ENCODE assay signal across 23 mouse cellular contexts in genomic region chrX:35951945-35952344, GRCm38 (mm10).
DNase-seq lines count a peak whose midpoint lies in the region; ATAC-seq and TF ChIP-seq lines count a peak whose summit lies in the region.
"Had no signal": no experiment of that assay in that cellular context is flagged by ENCODE, and none has a peak within 500 bp of the region (broad histone marks: within the 10 kb centered on the region; RNA-seq: fewer than 3 reads in every experiment).

No protein-coding gene starts in this region.

- H3K4me1 ChIP-seq in forebrain, embryonic 15.5 days = no peaks in the 10 kb centered on the region
- H3K4me1 ChIP-seq in forebrain, embryonic 10.5 days = no peaks in the 10 kb centered on the region
- H3K4me1 ChIP-seq in hindbrain, embryonic 14.5 days (replicated peaks; ENCODE audit: control insufficient read depth, insufficient read depth, low read length) = no peaks in the 10 kb centered on the region
- H3K4me1 ChIP-seq in hindbrain, postnatal 0 days (ENCODE audit: insufficient read depth, low read length) = no peaks in the 10 kb centered on the region
- H3K4me1 ChIP-seq in midbrain, postnatal 0 days (ENCODE audit: insufficient read depth, low read length) = no peaks in the 10 kb centered on the region
- H3K4me1 ChIP-seq in midbrain, embryonic 14.5 days (ENCODE audit: control insufficient read depth, insufficient read depth, low read length) = no peaks in the 10 kb centered on the region
- H3K4me1 ChIP-seq in neural tube, embryonic 15.5 days = no peaks in the 10 kb centered on the region; the same call in 1 of the 2 replicates
- H3K4me1 ChIP-seq: embryonic facial prominence, embryonic 13.5 days; limb, embryonic 10.5 days; limb, embryonic 15.5 days; liver, embryonic 13.5 days had no signal

- 41% methylated on average over 3 of the region's 3 CpGs for WGBS in forebrain, embryonic 15.5 days
- WGBS in forebrain, embryonic 10.5 days = 84% methylated on average over 3 of the region's 3 CpGs
- WGBS in hindbrain, embryonic 14.5 days = 50% methylated on average over 3 of the region's 3 CpGs
- WGBS in hindbrain, postnatal 0 days = 55% methylated on average over 3 of the region's 3 CpGs
- WGBS in midbrain, postnatal 0 days = 63% methylated on average over 3 of the region's 3 CpGs
- WGBS in midbrain, embryonic 14.5 days = 62% methylated on average over 3 of the region's 3 CpGs
- WGBS in neural tube, embryonic 15.5 days = 53% methylated on average over 3 of the region's 3 CpGs

- H3K4me3 ChIP-seq in forebrain, embryonic 15.5 days = no peak overlapping the region
- H3K4me3 ChIP-seq in forebrain, embryonic 10.5 days = no peak overlapping the region
- H3K4me3 ChIP-seq in hindbrain, embryonic 14.5 days (replicated peaks; ENCODE audit: low read length) = no peak overlapping the region
- H3K4me3 ChIP-seq in hindbrain, postnatal 0 days (ENCODE audit: low read length) = no peak overlapping the region
- H3K4me3 ChIP-seq in midbrain, postnatal 0 days (ENCODE audit: low read depth, low read length) = no peak overlapping the region
- no peak overlapping the region for H3K4me3 ChIP-seq in midbrain, embryonic 14.5 days (replicated peaks; ENCODE audit: low read depth, low read length)
- no peak overlapping the region for H3K4me3 ChIP-seq in neural tube, embryonic 15.5 days (replicated peaks)
- H3K4me3 ChIP-seq: embryonic facial prominence, embryonic 13.5 days; limb, embryonic 10.5 days; limb, embryonic 15.5 days; liver, embryonic 13.5 days had no signal

- no peaks in the 10 kb centered on the region for H3K27me3 ChIP-seq in forebrain, embryonic 15.5 days
- H3K27me3 ChIP-seq in forebrain, embryonic 10.5 days (ENCODE audit: poor library complexity, severe bottlenecking) = no peaks in the 10 kb centered on the region
- H3K27me3 ChIP-seq in hindbrain, embryonic 14.5 days (ENCODE audit: control insufficient read depth, insufficient read depth, low read length) = no peaks in the 10 kb centered on the region
- H3K27me3 ChIP-seq in hindbrain, postnatal 0 days (ENCODE audit: insufficient read depth, low read length) = no peaks in the 10 kb centered on the region
- H3K27me3 ChIP-seq in midbrain, postnatal 0 days (ENCODE audit: insufficient read depth, low read length) = no peaks in the 10 kb centered on the region
- H3K27me3 ChIP-seq in midbrain, embryonic 14.5 days (ENCODE audit: control insufficient read depth, insufficient read depth, low read length) = no peaks in the 10 kb centered on the region
- H3K27me3 ChIP-seq in neural tube, embryonic 15.5 days (replicated peaks) = no peaks in the 10 kb centered on the region
- H3K27me3 ChIP-seq: embryonic facial prominence, embryonic 13.5 days; limb, embryonic 15.5 days; liver, embryonic 13.5 days had no signal

- no peak overlapping the region for H3K9ac ChIP-seq in forebrain, embryonic 15.5 days (replicated peaks)
- H3K9ac ChIP-seq in hindbrain, embryonic 14.5 days = no peak overlapping the region
- H3K9ac ChIP-seq in hindbrain, postnatal 0 days (replicated peaks; ENCODE audit: low read length) = no peak overlapping the region
- no peak overlapping the region for H3K9ac ChIP-seq in midbrain, postnatal 0 days (replicated peaks; ENCODE audit: low read length, poor library complexity, severe bottlenecking)
- no peak overlapping the region for H3K9ac ChIP-seq in midbrain, embryonic 14.5 days (replicated peaks; ENCODE audit: low read length)
- no peak overlapping the region for H3K9ac ChIP-seq in neural tube, embryonic 15.5 days (replicated peaks)
- H3K9ac ChIP-seq: embryonic facial prominence, embryonic 13.5 days; limb, embryonic 15.5 days; liver, embryonic 13.5 days had no signal

- no peak for DNase-seq in forebrain, embryonic 10.5 days (ENCODE audit: extremely low spot score, low spot score)
- no peak for DNase-seq in hindbrain, embryonic 14.5 days (ENCODE audit: low spot score)
- no peak for DNase-seq in hindbrain, postnatal 0 days (ENCODE audit: low spot score)
- peak; percentile 3 for DNase-seq in midbrain, postnatal 0 days (ENCODE audit: low spot score)
- no peak for DNase-seq in midbrain, embryonic 14.5 days
- DNase-seq: adrenal gland, postnatal 25 days; cerebellum, adult 18-20 months; cerebellum, postnatal 10 days; gastrocnemius, postnatal 10 days; heart, postnatal 36 days; kidney, adult 8-10 months; kidney, postnatal 10 days; layer of hippocampus, adult 9-11 months; liver, embryonic 13.5 days; lung, adult 18-20 months; lung, postnatal 14 days; thymus, postnatal 4 days had no signal

- no peak for TF ChIP-seq CTCF in hindbrain, postnatal 0 days (IDR thresholded peaks at IDR 0.05; ENCODE audit: low read depth)
- TF ChIP-seq CTCF in midbrain, postnatal 0 days (IDR thresholded peaks at IDR 0.05) = no peak

- no peak overlapping the region for H3K27ac ChIP-seq in forebrain, embryonic 15.5 days (replicated peaks)
- H3K27ac ChIP-seq in forebrain, embryonic 10.5 days = no peak overlapping the region
- H3K27ac ChIP-seq in hindbrain, embryonic 14.5 days = no peak overlapping the region
- H3K27ac ChIP-seq in hindbrain, postnatal 0 days = no peak overlapping the region
- H3K27ac ChIP-seq in midbrain, postnatal 0 days (ENCODE audit: low read depth, low read length) = no peak overlapping the region
- no peak overlapping the region for H3K27ac ChIP-seq in midbrain, embryonic 14.5 days (replicated peaks; ENCODE audit: low read depth, low read length)
- no peak overlapping the region for H3K27ac ChIP-seq in neural tube, embryonic 15.5 days (replicated peaks)
- H3K27ac ChIP-seq: embryonic facial prominence, embryonic 13.5 days; limb, embryonic 10.5 days; limb, embryonic 15.5 days; liver, embryonic 13.5 days had no signal

- H3K9me3 ChIP-seq in forebrain, embryonic 15.5 days = no peaks in the 10 kb centered on the region
- no peaks in the 10 kb centered on the region for H3K9me3 ChIP-seq in forebrain, embryonic 10.5 days
- H3K9me3 ChIP-seq in hindbrain, embryonic 14.5 days (ENCODE audit: control insufficient read depth, low read length) = no peaks in the 10 kb centered on the region
- no peaks in the 10 kb centered on the region for H3K9me3 ChIP-seq in hindbrain, postnatal 0 days (ENCODE audit: low read length)
- H3K9me3 ChIP-seq in midbrain, postnatal 0 days (ENCODE audit: low read length) = no peaks in the 10 kb centered on the region
- no peaks in the 10 kb centered on the region for H3K9me3 ChIP-seq in midbrain, embryonic 14.5 days (ENCODE audit: control insufficient read depth, low read length)
- no peaks in the 10 kb centered on the region for H3K9me3 ChIP-seq in neural tube, embryonic 15.5 days (replicated peaks)
- H3K9me3 ChIP-seq: embryonic facial prominence, embryonic 13.5 days; limb, embryonic 10.5 days; limb, embryonic 15.5 days; liver, embryonic 13.5 days had no signal

- no peaks in the 10 kb centered on the region for H3K36me3 ChIP-seq in forebrain, embryonic 15.5 days
- peaks cover 7% of the 10 kb centered on the region; the same call in 1 of the 2 replicates for H3K36me3 ChIP-seq in forebrain, embryonic 10.5 days (replicated peaks)
- H3K36me3 ChIP-seq in hindbrain, embryonic 14.5 days (replicated peaks; ENCODE audit: control insufficient read depth, insufficient read depth) = no peaks in the 10 kb centered on the region
- no peaks in the 10 kb centered on the region for H3K36me3 ChIP-seq in hindbrain, postnatal 0 days (ENCODE audit: insufficient read depth, low read length)
- no peaks in the 10 kb centered on the region for H3K36me3 ChIP-seq in midbrain, postnatal 0 days (ENCODE audit: insufficient read depth, low read length)
- no peaks in the 10 kb centered on the region for H3K36me3 ChIP-seq in midbrain, embryonic 14.5 days (ENCODE audit: control insufficient read depth, insufficient read depth, low read length)
- no peaks in the 10 kb centered on the region for H3K36me3 ChIP-seq in neural tube, embryonic 15.5 days
- H3K36me3 ChIP-seq: embryonic facial prominence, embryonic 13.5 days; limb, embryonic 15.5 days; liver, embryonic 13.5 days had no signal

- peak; percentile 67; the same call in 1 of the 2 replicates for ATAC-seq in forebrain, embryonic 15.5 days (replicated peaks)
- peak; percentile 37; the same call in 1 of the 2 replicates for ATAC-seq in hindbrain, embryonic 14.5 days (ENCODE audit: low FRiP score)
- no peak for ATAC-seq in hindbrain, postnatal 0 days
- no peak for ATAC-seq in midbrain, postnatal 0 days (ENCODE audit: low FRiP score)
- ATAC-seq in midbrain, embryonic 14.5 days (ENCODE audit: low FRiP score, low TSS enrichment) = no peak
- peak; percentile 55; the same call in 1 of the 2 replicates for ATAC-seq in neural tube, embryonic 15.5 days (ENCODE audit: low FRiP score)

- no peak overlapping the region for H3K4me2 ChIP-seq in forebrain, embryonic 15.5 days (replicated peaks)
- no peak overlapping the region for H3K4me2 ChIP-seq in hindbrain, embryonic 14.5 days (replicated peaks)
- no peak overlapping the region for H3K4me2 ChIP-seq in hindbrain, postnatal 0 days (ENCODE audit: low read depth, low read length)
- H3K4me2 ChIP-seq in midbrain, postnatal 0 days (ENCODE audit: low read depth, low read length, poor library complexity, severe bottlenecking) = no peak overlapping the region
- H3K4me2 ChIP-seq in midbrain, embryonic 14.5 days (ENCODE audit: low read length) = no peak overlapping the region
- no peak overlapping the region for H3K4me2 ChIP-seq in neural tube, embryonic 15.5 days
- H3K4me2 ChIP-seq: embryonic facial prominence, embryonic 13.5 days; heart, embryonic 11.5 days; limb, embryonic 15.5 days; liver, embryonic 13.5 days had no signal

Comparison
In these comparisons a context has a peak if more than half of its experiments do, and no peak if none do; other contexts are left out.
1. ATAC-seq: peak in forebrain, embryonic 15.5 days (single experiment), hindbrain, embryonic 14.5 days (single experiment) and neural tube, embryonic 15.5 days (single experiment); none in hindbrain, postnatal 0 days (single experiment), midbrain, postnatal 0 days (single experiment) and midbrain, embryonic 14.5 days (single experiment).